Mouse (Mus musculus) heart, adult 2 months (tissue): ENCODE data around the gene Vwa8.

Experiments
- CTCF ChIP-seq: fragments of 200-600 bp; IDR thresholded peaks from 2 replicates; pipeline ENCODE4 v1.8.1; 2022; ENCODE audit warnings: antibody characterized with exemption, mild to moderate bottlenecking, moderate library complexity
- EP300 ChIP-seq: fragments of 200-500 bp; IDR thresholded peaks from 2 replicates; pipeline ENCODE4 v1.6.1; 2011; ENCODE audit warnings: low read depth, low read length, control low read depth; ENCODE audit not compliant: insufficient read depth
- POLR2A ChIP-seq: fragments of 200-500 bp; IDR thresholded peaks from 2 replicates; pipeline ENCODE4 v1.6.1; 2011; ENCODE audit warnings: mild to moderate bottlenecking, low read depth, low read length, control low read depth; ENCODE audit not compliant: insufficient read depth

DNA sequence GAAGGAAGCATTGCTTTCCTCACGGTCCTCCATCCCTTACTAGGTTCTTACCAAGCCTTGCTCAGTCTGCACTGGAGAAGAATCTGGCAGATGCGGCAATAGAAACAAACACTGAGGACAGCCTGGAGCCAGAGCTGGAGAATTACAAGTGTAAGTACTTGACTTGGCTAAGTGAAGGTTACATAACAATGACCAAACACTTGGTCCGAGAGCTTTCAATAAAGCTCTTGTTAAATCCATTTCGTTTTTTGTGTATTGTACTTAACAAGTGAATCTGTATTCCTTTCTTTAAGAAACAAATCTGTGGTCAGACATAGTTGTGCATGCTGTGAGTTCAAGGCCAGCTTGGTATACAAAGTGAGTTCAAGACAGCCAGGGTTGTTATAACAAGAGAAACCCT lies 169.7 kb downstream of the Vwa8 start:
- TF ChIP-seq POLR2A, result no peak
- TF ChIP-seq EP300, result no peak
- no peak for TF ChIP-seq CTCF
